Mouse (Mus musculus) liver, adult 2 months (tissue): ENCODE results near the gene Mob1a.
A peak's percentile ranks its signal among the peaks of the same experiment; 100 is the strongest.

Experiments
- CTCF ChIP-seq: fragments of 200-500 bp; IDR thresholded peaks from 2 replicates; pipeline ENCODE4 v1.5.1; 2011; ENCODE audit warnings: low read depth, low read length, control low read depth
- POLR2A ChIP-seq: fragments of 200-500 bp; IDR thresholded peaks from 2 replicates; pipeline ENCODE4 v1.6.1; 2011; ENCODE audit warnings: low read length, control low read depth; ENCODE audit not compliant: insufficient read depth; ENCODE audit errors: extremely low read depth

DNA sequence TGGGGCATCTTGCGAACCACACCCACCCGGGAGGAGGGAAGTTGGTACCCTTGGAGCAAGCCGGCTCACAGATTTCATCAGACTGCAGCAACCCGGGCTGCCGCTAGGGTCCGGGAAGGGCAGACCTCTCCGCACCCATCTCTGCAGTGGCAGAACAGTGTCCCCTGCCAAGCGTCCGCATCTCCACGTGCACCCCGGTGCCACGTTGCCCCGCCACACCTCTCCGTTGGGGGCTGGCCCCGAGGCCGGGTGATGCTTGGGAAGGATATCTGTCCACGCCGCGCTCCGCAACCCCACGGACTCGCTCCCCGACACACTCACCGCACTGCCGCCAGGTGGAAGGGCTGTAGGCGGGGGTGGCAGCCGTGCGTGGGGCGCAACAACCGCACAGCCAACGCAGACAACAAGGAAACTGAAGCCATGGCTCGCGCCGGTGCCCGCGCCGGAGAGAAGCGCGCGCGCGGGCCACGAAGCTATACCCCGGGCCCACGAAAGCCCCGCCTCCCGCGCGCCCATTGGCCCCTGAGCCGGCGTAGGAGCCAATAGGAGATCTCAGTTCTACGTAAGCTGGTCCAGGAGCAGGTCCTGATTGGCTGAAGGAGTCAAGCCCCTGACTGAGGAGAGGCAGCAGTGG, 8.6 kb upstream of the Mob1a start:
- no peak for TF ChIP-seq POLR2A
- TF ChIP-seq CTCF = peak; percentile 84
